Mouse (Mus musculus) hindlimb bud, embryonic 11.5 days (tissue): Measurements from ENCODE around the gene Hells.

ENCODE experiments used
- DNase-seq: peaks from one replicate; pipeline ENCODE4 v3.0.0-alpha.2; 2012; ENCODE audit warnings: low read depth, low spot score; ENCODE audit errors: extremely low spot score

Hells gene

GRCm38 (mm10) chr19:38930788-38931565 lies at the start of gene Hells:
Hells (plus strand) TSS chr19:38930915.
- DNase-seq: peak; percentile 72

GRCm38 (mm10) chr19:38901146-38902135 lies 29.3 kb upstream of the Hells start:
- no peak for DNase-seq

GRCm38 (mm10) chr19:38902501-38902900 lies 28.2 kb upstream of the Hells start:
- no peak for DNase-seq

GRCm38 (mm10) chr19:38913786-38914185 lies 16.9 kb upstream of the Hells start:
- DNase-seq: no peak

GRCm38 (mm10) chr19:38914926-38915325 lies 15.8 kb upstream of the Hells start:
- DNase-seq: no peak

GRCm38 (mm10) chr19:38915677-38916076 lies 15.0 kb upstream of the Hells start:
- no peak for DNase-seq

- no peak for DNase-seq
Observed at GRCm38 (mm10) chr19:38928481-38929158, 2.1 kb upstream of the Hells start.

- DNase-seq: no peak
Observed at GRCm38 (mm10) chr19:38929471-38930251, 1.1 kb upstream of the Hells start.

- no peak for DNase-seq
Observed at GRCm38 (mm10) chr19:38930252-38930787, 395 bp upstream of the Hells start.

GRCm38 (mm10) chr19:38931566-38931890 lies 813 bp downstream of the Hells start:
- DNase-seq: no peak

GRCm38 (mm10) chr19:38944590-38945307 lies 14.0 kb downstream of the Hells start:
- DNase-seq: no peak

- DNase-seq: no peak
Observed at GRCm38 (mm10) chr19:38970741-38971140, 40.0 kb downstream of the Hells start.

GRCm38 (mm10) chr19:38972581-38972980 lies 41.9 kb downstream of the Hells start:
- no peak for DNase-seq

GRCm38 (mm10) chr19:38973666-38974065 lies 43.0 kb downstream of the Hells start:
- no peak for DNase-seq

GRCm38 (mm10) chr19:38976269-38976668 lies 45.6 kb downstream of the Hells start:
- DNase-seq: no peak

GRCm38 (mm10) chr19:38981966-38982365 lies 51.3 kb downstream of the Hells start:
- peak; percentile 41 for DNase-seq

GRCm38 (mm10) chr19:38998248-38998647 lies 67.5 kb downstream of the Hells start:
- DNase-seq: no peak

- no peak for DNase-seq
Observed at GRCm38 (mm10) chr19:38998676-38999075, 68.0 kb downstream of the Hells start.

GRCm38 (mm10) chr19:39005132-39005531 lies 74.4 kb downstream of the Hells start:
- no peak for DNase-seq

GRCm38 (mm10) chr19:39006715-39007114 lies 76.0 kb downstream of the Hells start, which contains the start of gene Cyp2c55:
Cyp2c55 (plus strand) TSS chr19:39007019.
- DNase-seq: no peak
